Mouse (Mus musculus): Measurements from ENCODE around the gene Nlk.
"Not testable (repeated sequence)": the region's sequence is repeated elsewhere in the genome, so short reads cannot be mapped to it uniquely, and the experiment has no call there.

The Nlk gene

GRCm38 (mm10) chr11:78681058-78681457 lies 16.1 kb downstream of the Nlk start:
- DNase-seq (ENCODE audit: low spot score) = no peak

- no peak for DNase-seq (ENCODE audit: low spot score)
Observed at GRCm38 (mm10) chr11:78678761-78679160, 18.4 kb downstream of the Nlk start.

DNA sequence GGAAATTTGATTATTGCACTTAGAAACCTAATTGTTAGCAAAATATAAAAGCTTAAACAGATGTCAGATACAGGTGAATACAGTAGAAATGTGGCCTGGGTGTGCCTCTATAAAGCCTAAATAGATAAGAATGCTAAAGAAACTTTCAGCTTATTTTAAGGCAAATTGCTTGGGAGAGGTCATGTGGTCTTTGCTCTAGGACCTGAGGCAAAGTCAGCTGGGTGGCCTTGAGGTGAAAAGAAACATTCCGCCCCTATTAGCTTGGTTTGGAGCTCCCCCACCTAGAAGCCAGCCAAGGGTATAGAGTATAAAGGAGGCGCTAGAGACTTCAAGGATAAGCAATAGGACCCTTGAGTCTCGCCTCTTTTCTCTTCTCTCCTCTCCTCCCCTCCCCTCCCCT lies 28.5 kb downstream of the Nlk start:
- no peak for DNase-seq (ENCODE audit: low spot score)

GRCm38 (mm10) chr11:78664853-78665252 lies 32.3 kb downstream of the Nlk start:
- DNase-seq (ENCODE audit: low spot score) = no peak

DNA sequence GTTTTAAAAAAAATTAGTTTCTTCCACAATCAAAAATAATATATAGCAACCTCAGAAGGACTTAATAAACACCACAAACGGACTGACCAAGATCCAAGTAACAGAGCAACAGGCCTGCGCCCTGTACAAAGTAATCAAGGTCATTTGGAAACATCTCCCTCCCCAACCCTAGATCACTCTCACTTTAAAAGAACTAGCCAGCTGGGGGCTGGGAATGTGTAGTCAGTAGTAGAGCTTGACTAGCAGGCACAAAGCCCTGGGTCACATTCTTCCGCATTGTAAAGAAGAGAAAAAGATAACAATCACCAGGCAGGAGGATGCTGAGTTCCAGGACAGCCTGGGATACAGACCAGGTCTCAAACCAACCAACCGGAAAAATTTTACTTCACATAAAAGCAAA lies 33.3 kb downstream of the Nlk start:
- DNase-seq (ENCODE audit: low spot score) = peak; percentile 17

- DNase-seq (ENCODE audit: low spot score) = no peak
Observed at GRCm38 (mm10) chr11:78649143-78649542, 48.0 kb downstream of the Nlk start.

GRCm38 (mm10) chr11:78648405-78648804 lies 48.8 kb downstream of the Nlk start:
- not testable (repeated sequence) for DNase-seq (ENCODE audit: low spot score)

DNA sequence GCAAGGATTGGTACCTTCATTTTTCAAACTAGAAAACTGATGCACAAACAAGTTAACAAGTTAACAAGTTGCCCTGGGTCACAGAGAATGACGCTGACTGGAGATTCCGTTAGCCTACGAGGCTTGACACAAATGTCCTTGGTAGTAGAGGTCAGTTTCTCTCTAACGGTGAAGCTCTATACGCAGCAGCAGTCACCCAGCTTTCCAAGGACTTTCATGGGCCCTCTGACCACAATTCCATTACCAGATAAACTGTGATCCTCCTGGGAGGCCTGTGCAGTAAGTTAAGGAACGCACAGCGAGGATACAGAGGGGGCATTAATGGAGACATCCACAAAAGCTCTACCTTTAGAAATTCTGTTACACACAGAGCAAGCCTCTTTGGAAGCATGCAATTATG lies 53.4 kb downstream of the Nlk start:
- no peak for DNase-seq (ENCODE audit: low spot score)

DNA sequence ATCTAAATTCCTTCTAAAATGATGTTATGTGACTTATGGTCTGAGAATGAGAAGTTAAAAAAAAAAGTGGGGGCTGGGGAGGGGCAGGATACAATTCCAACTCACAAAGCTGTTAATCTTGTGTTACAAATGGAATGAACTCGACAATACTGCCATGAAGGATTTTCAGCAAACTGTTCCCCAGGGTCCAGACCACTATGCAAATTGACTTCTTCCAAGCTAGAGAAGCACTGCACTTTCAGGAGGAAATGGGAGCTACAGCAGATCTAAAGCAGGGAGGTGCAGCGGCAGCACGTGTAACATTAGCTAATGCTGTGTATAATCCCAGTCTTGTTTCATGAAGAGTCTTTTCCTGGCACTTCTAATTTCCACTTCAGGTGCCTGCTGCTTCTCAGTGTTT lies 55.0 kb downstream of the Nlk start:
- DNase-seq (ENCODE audit: low spot score) = no peak

DNA sequence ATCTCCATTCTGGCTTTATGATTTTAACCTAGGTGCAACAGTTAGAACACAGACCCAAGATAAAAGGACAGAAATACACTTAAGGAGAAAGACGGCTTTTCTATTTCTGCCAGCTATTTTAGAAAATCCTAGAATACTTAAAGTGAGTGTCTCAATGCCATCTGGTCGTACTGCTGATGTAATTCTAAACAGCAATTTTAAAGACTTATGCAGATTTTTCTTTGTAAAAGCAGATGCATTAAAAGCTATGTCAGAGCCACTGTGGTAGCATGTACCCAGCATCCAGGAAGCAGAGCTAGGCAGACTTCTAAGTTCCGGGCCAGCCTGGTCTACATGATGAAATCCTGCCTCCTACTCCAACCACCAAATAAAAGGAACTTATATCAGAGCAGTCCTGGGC lies 56.1 kb downstream of the Nlk start:
- DNase-seq (ENCODE audit: low spot score) = no peak

DNA sequence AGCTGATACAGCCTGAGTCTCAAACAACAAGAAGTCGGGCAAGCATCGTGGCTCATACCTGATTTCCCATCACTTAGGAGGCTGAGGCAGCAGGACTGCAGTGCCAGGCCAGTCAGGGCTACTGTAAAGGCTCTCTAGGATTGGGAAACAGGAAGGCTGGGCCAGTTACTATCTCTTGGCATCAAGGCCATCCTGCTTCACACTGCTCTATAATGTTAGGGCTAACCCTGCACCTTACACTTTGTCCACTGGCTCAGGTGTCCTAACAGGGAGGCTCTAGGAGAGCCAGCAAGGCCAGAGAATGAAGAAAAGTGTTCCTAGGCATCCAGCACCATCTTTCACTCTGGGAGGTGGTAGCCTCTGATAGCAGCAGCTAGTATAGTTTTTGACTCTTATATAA lies 64.4 kb downstream of the Nlk start:
- DNase-seq (ENCODE audit: low spot score) = no peak

GRCm38 (mm10) chr11:78628871-78629270 lies 68.3 kb downstream of the Nlk start:
- DNase-seq (ENCODE audit: low spot score) = no peak

DNA sequence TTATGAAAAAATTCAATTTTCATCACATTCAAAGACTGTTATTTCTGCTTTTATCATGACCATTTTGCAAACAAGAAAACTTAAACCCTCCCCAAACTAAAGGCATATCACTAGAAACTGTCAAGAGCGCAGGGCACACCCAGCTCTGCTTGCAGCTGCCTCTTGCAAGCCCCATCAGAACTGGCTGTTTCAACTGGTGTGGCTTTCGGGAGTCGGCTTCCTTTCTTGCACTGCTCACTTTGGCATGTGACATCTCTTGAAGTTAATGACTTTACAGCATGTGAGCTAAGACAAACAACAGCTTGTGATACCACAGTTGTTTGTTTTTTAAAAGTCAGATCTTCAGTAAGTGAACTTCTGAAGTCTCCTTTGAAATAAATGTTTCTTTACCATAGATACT lies 72.8 kb downstream of the Nlk start:
- peak; percentile 12 for DNase-seq (ENCODE audit: low spot score)

DNA sequence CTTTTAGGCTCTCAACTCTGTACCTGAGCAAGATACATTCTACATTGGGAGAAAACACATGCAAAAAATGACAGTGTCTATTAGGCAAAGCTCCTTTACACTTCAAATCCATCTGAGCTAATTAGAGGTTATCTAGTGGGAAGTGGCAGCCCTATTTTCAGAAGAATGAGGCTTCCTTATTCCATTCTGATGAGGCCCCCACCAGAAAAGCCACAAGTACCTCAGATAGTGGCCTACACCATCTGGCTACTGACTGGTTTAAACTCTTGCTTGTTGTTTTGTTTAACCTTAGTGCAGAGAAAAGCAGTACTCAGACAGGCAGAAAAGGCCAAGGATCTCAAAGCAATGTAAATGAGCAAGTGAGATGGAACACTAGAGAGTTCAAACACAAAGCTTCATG lies 75.2 kb downstream of the Nlk start:
- DNase-seq (ENCODE audit: low spot score) = no peak

DNA sequence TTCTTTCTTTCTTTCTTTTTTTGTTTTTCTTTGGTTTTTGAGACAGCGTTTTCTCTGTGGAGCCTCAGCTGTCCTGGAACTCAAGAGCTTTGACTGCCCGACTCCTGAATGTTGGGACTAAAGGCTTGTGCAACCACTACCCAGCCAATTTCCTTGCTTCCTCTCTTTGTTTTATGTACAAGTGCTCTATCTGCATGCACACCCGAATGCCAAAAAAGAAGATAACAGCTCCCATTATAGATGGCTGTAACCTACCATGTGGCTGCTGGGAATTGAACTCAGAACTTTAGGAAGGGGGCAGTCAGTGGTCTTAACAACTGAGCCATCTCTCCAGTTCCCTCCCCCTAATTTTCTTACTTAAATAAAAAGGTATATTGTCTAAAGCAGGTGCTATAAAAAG lies 77.0 kb downstream of the Nlk start:
- DNase-seq (ENCODE audit: low spot score) = no peak

DNA sequence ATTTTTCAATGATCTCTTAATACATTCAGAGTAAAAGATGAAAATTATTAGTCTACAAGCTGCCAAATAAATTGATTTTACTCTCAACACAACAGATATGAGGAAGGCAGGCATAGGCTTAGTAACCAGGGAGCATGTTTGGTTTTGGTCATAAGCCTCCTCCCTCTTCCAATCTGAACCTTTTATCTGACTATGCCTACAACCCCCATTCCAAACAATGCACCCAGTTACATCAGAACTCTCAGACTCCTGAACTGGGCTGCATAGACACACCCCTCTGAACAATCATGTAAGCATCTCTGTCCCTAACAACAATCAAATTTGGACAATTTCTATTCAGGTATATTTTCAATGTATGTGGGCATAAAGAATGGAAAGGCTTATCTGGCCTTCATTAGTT lies 85.9 kb downstream of the Nlk start:
- no peak for DNase-seq (ENCODE audit: low spot score)

DNA sequence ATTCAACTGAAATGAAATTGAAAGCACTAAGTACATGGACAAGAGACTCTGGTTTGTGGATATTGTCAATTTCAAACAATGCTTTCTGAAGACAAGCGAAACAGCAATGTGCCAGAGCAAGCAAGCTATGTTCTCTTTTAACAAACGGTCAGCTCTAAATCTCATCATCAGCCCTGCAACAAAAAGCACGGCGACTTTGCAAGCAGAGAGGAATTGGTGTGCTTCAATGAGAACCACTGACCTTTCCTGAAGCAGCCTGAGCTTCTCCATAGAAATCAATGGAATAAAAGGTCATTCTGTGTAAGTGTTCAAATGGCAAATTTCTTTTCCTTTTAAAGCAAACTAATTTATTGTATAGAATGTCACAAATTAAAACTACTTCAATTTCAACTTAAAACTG lies 87.5 kb downstream of the Nlk start:
- no peak for DNase-seq (ENCODE audit: low spot score)

GRCm38 (mm10) chr11:78604826-78605225 lies 92.3 kb downstream of the Nlk start:
- DNase-seq (ENCODE audit: low spot score) = no peak

DNA sequence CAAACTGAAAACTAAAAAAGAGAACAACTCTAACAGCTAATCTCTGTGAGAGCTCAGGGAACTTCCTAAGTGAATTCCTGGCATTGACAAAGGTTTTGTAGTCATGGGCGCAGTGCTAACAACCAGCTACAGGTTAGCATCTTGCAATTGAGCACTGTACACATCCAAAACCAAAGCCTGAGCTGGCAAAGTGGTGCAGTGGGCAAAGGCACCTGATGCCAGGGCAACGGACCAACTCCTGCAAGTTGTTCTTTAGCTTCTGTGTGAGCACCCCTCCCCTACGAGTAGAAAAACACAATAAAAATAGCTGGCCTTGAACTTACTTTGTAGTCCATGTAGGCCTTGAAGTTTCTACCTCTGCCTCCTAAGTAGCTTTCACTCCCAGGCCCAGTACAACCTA lies 94.4 kb downstream of the Nlk start:
- DNase-seq (ENCODE audit: low spot score) = no peak

- DNase-seq (ENCODE audit: low spot score) = no peak
Observed at GRCm38 (mm10) chr11:78600926-78601590, 96.1 kb downstream of the Nlk start.

- no peak for DNase-seq (ENCODE audit: low spot score)
Observed at GRCm38 (mm10) chr11:78600496-78600895, 96.7 kb downstream of the Nlk start.

DNA sequence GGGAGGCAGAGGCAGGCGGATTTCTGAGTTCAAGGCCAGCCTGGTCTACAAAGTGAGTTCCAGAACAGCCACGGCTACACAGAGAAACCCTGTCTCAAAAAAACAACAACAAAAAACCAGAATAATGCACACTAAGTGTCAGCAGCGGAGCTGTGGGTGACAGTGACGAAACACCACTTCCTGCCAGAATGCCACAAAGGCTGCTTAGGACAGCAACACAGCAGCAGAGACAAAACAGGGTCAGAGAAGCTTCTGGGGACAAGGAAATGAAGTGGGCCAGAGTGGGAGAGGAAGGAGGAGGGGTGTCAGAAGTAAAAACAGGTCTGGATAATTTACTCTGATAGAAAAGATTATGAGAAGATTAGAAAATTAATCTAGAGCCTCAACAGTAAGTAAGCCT lies 97.1 kb downstream of the Nlk start:
- DNase-seq (ENCODE audit: low spot score) = no peak

GRCm38 (mm10) chr11:78598763-78599415 lies 98.3 kb downstream of the Nlk start:
- DNase-seq (ENCODE audit: low spot score) = no peak

- peak; percentile 58 for DNase-seq (ENCODE audit: low spot score)
Observed at GRCm38 (mm10) chr11:78596750-78597149, 100.4 kb downstream of the Nlk start.

Measured in embryo, embryonic 10 days (tissue).